Mouse (Mus musculus): ENCODE results near the gene Arr3. TPM values are rescaled to one million over a fixed set of nuclear protein-coding genes. Genes with fewer than 3 reads are reported as not detected.

The Arr3 gene
- not detected for polyA plus RNA-seq (2017; shearing (Covaris generic))

GRCm38 (mm10) chrX:100605314-100605713 is at the start of gene Arr3:
Gene Arr3 (plus strand): TSS chrX:100605497.

GRCm38 (mm10) chrX:100571951-100572350 is 33.3 kb upstream of the Arr3 start, which contains the start of gene Awat1:
Gene Awat1 (plus strand): TSS chrX:100572251.

GRCm38 (mm10) chrX:100594791-100595190 is 10.5 kb upstream of the Arr3 start, which contains the start of gene P2ry4:
Gene P2ry4 (minus strand): TSS chrX:100594869.

GRCm38 (mm10) chrX:100625546-100625801 is 20.2 kb downstream of the Arr3 start, which contains the start of gene Kif4:
Gene Kif4 (plus strand): TSS chrX:100625737.

GRCm38 (mm10) chrX:100625802-100626793 is 20.8 kb downstream of the Arr3 start, which contains the start of gene Pdzd11:
Gene Pdzd11 (minus strand): TSS chrX:100626568.

Other genes starting within 250 kb of the Arr3 start
- gene Otud6a, start 176.5 kb upstream of the Arr3 start, polyA plus RNA-seq (2017; shearing (Covaris generic)): not detected
- gene Awat2, start 162.8 kb upstream of the Arr3 start, polyA plus RNA-seq (2017; shearing (Covaris generic)): not detected
- gene Igbp1, start 111.2 kb upstream of the Arr3 start, polyA plus RNA-seq (2017; shearing (Covaris generic)): 27.4 TPM
- gene Dgat2l6, start 80.7 kb upstream of the Arr3 start, polyA plus RNA-seq (2017; shearing (Covaris generic)): not detected
- gene Awat1, start 33.2 kb upstream of the Arr3 start, polyA plus RNA-seq (2017; shearing (Covaris generic)): not detected
- not detected for gene P2ry4, start 10.6 kb upstream of the Arr3 start, polyA plus RNA-seq (2017; shearing (Covaris generic))
- 0.32 TPM for gene Kif4, start 20.2 kb downstream of the Arr3 start, polyA plus RNA-seq (2017; shearing (Covaris generic))
- gene Pdzd11, start 21.1 kb downstream of the Arr3 start, polyA plus RNA-seq (2017; shearing (Covaris generic)): 18.5 TPM
- not detected for gene Gdpd2, start 124.4 kb downstream of the Arr3 start, polyA plus RNA-seq (2017; shearing (Covaris generic))
- gene Dlg3, start 162.2 kb downstream of the Arr3 start, polyA plus RNA-seq (2017; shearing (Covaris generic)): 6.6 TPM

All from naive thymus-derived CD4-positive, alpha-beta T cell, adult 5 months (primary cell).